Mouse (Mus musculus): ENCODE data around the gene Iqch.
"Not testable (repeated sequence)": the region's sequence is repeated elsewhere in the genome, so short reads cannot be mapped to it uniquely, and the experiment has no call there.

The Iqch gene

GRCm38 (mm10) chr9:63568314-63568713 lies 34.0 kb downstream of the Iqch start:
- DNase-seq (ENCODE audit: low spot score), result no peak

GRCm38 (mm10) chr9:63563436-63563835 lies 38.9 kb downstream of the Iqch start:
- no peak for DNase-seq (ENCODE audit: low spot score)

GRCm38 (mm10) chr9:63561931-63562330 lies 40.4 kb downstream of the Iqch start:
- DNase-seq (ENCODE audit: low spot score), result no peak

- DNase-seq (ENCODE audit: low spot score), result no peak
These were observed 45.4 kb downstream of the Iqch start for GRCm38 (mm10) chr9:63556933-63557332.

DNA sequence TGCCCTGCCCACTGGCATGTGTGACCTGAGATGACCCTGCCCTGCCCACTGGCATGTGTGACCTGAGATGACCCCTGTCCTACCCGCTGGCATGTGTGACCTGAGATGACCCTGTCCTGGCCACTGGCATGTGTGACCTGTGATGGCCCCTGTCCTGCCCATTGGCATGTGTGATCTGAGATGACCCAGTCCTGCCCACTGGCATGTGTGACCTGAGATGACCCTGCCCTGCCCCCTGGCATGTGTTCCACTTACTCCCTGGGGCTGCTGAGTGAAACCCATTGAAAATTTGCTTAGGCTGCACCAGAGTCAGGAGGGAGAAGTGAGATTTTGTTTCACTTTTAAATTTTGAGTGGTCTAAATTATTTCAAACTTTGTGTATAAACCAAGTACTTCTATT lies 46.0 kb downstream of the Iqch start:
- no peak for DNase-seq (ENCODE audit: low spot score)

DNA sequence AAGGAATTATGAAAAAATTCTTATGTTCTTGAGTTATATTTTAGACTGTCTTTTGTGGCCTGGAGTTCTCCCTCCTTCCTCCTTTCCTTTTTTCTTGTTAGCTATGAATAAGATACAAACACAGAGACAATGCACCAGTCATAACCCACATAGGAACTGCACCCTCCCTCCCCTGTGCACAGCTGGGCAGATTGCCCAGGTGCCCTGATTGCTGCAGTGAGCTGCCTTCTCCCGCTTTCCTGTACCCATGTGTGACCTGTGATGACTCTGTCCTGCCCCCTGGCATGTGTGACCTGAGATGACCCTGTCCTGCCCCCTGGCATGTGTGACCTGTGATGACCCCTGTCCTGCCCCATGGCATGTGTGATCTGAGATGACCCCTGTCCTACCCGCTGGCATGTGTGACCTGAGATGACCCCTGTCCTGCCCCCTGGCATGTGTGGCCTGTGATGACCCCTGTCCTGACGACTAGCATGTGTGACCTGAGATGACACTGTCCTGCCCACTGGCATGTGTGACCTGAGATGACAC lies 46.8 kb downstream of the Iqch start:
- no peak for DNase-seq (ENCODE audit: low spot score)

- no peak for DNase-seq (ENCODE audit: low spot score)
These were observed 48.7 kb downstream of the Iqch start for GRCm38 (mm10) chr9:63553628-63554027.

DNA sequence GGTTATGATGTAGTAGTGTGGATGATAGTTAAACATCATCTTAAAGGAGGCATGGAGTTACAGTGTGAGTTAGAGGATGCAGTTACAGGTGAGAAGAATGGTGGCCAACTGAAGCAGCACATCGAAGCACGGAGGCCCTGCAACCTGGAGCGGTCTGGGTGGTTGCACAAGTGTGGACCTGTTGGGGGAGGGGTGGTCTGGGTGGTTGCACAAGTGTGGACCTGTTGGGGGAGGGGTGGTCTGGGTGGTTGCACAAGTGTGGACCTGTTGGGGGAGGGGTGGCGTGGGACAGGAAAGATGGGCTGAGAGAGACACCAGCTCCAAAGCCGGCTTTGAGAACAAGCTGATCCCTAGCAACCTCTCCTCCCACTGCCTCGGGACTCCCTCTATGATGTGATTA lies 51.6 kb downstream of the Iqch start:
- DNase-seq (ENCODE audit: low spot score), result not testable (repeated sequence)

GRCm38 (mm10) chr9:63548966-63549365 lies 53.3 kb downstream of the Iqch start:
- no peak for DNase-seq (ENCODE audit: low spot score)

- DNase-seq (ENCODE audit: low spot score), result no peak
These were observed 60.4 kb downstream of the Iqch start for GRCm38 (mm10) chr9:63541926-63542325.

GRCm38 (mm10) chr9:63541301-63541700 lies 61.0 kb downstream of the Iqch start:
- no peak for DNase-seq (ENCODE audit: low spot score)

DNA sequence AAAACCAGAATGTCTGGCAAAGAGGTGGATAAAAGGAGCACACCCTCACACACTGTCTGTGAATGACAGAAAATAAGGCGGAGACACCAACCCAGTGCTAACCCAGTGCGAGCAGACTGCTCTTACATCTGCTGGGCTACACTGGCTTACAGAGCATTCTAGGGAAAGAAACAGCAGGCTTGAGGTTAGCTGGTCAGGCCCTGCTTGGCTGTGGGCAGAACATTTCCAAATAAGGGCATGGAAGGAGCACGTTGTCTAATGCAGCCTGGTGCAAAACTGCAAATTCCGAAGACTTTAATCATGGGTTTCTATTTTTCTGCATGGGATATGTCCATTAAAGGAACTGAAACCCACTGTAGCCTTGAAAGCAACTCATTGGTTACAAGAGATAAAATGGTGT lies 64.8 kb downstream of the Iqch start:
- DNase-seq (ENCODE audit: low spot score), result no peak

DNA sequence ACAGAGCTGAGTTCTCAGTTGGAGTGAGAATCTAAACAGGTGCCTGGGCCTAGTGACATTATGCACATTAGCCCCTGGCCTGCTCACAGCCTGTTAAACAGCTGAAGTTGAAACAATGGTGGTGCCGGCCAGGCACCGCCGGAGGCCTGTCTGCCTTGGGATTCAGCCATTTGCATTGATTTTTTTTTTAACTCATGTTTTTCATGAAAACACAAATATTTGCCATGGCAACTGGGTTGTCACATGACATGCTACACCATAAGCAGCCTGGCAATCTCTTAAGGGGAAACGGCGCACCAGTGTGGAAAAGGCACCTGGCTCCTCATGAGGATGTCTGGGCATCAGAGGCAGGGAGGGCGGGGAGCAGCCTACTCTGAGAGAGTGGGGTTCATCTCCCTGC lies 67.3 kb downstream of the Iqch start:
- peak; percentile 49 for DNase-seq (ENCODE audit: low spot score)

GRCm38 (mm10) chr9:63534371-63534780 lies 67.9 kb downstream of the Iqch start:
- DNase-seq (ENCODE audit: low spot score), result peak; percentile 79

- DNase-seq (ENCODE audit: low spot score), result peak; percentile 49
These were observed 69.2 kb downstream of the Iqch start for GRCm38 (mm10) chr9:63532966-63533711.

GRCm38 (mm10) chr9:63523937-63524253 lies 78.4 kb downstream of the Iqch start:
- DNase-seq (ENCODE audit: low spot score), result no peak

- DNase-seq (ENCODE audit: low spot score), result no peak
These were observed 78.9 kb downstream of the Iqch start for GRCm38 (mm10) chr9:63523251-63523936.

GRCm38 (mm10) chr9:63512851-63513250 lies 89.4 kb downstream of the Iqch start:
- no peak for DNase-seq (ENCODE audit: low spot score)

DNA sequence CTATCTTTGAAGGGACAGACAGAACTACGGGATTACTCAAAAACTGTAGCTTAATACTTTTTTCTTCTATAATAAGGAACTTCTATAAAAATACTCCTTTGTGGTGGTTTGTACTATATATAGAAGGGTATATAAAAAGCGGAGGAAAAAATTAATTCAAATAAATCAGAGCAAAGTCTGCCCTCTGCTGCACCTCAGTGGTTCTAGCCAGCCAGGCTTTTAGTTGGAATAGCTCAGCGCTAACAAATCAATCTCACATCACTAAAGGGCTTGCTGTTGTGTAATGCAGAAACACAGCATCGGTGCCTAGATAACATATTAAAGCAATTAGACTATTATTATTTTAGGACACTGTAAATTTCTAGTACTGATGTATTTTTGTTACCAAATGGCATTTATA lies 91.3 kb downstream of the Iqch start:
- no peak for DNase-seq (ENCODE audit: low spot score)

DNA sequence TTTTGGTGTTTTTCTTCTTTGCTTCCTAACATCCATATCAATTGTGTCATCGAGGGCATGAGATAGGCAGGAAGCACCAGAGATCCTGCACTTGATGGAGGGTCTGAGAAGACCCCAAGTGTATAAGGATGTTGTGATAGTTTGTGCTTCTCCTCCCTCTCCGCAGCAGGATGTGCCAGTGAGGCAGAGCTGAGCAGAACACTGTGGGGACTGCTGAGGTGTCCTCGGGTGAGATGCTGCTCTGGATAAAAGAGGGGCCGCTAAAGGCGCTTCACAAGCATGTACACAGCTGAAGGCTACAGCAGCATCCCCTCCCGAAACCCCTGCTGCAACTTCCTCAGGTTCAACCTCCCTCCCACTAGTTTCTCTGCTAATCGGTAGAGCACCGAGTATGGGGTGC lies 95.2 kb downstream of the Iqch start:
- DNase-seq (ENCODE audit: low spot score), result no peak

DNA sequence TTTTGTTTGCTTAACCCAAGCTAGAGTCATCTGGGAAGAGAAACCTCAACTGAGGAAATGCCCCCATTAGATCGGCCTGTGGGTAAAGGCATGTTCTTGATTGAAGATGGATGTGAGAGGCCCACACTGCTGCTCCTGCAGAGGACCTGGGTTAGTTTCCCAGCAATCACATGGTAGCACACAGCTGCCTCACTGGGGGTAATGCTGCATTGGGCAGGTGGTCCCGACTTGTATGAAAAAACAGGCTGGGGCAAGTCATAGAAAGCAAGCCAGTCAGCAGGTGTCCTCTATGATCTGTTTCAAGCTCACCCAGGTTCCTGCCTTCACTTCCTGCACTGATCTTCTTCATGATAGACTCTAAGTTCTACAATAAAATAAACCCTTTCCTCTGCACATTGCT lies 98.4 kb downstream of the Iqch start:
- DNase-seq (ENCODE audit: low spot score), result no peak

GRCm38 (mm10) chr9:63501516-63501915 lies 100.8 kb downstream of the Iqch start:
- DNase-seq (ENCODE audit: low spot score), result no peak

DNA sequence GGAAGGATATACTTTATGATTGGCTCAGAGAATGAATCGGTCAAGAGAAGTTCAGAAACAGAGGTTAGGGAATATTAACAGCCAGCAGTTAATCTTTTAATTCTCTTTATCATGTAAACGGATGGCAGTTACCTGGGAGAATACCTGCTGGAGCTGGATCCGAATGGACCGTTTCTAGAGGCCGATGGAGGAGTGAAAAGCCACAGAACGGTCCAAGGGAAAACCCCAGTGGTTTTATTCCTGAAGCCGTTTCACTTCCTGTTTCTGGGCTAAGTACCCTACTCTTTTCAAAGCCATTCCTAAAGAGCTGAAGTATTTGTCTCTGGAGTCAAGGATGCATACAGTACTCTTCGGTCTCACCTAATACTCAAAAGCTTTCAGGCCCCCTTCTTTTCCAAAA lies 102.4 kb downstream of the Iqch start:
- no peak for DNase-seq (ENCODE audit: low spot score)

DNA sequence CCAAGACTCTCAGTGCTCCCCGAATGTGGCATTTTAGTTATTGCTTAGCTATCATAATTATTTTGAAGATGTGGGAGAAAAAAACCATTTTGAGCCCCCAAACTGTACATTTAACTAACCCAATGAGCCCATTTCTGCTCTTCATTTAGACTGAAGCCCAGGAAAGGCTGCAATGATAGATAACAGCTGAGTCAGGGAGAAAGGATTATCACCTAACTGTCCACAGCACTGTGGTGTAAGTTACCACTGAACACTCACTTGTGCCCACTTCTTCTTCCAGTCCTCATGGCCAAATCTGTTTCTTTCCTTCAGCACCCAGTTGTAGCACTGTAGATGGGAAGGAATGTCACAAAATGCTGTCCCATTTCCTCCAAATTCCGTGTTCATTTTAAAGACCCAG lies 106.5 kb downstream of the Iqch start:
- no peak for DNase-seq (ENCODE audit: low spot score)
